Mouse (Mus musculus): ENCODE measurements at regions not wholly inside any gene's neighbourhood (a gene's known extent, or its start where the extent isn't known, plus 50 kb on each side); places are given as distances from the start of the nearest gene placed in this dataset.
"Not testable (repeated sequence)": the region's sequence is repeated elsewhere in the genome, so short reads cannot be mapped to it uniquely, and the experiment has no call there.

DNA sequence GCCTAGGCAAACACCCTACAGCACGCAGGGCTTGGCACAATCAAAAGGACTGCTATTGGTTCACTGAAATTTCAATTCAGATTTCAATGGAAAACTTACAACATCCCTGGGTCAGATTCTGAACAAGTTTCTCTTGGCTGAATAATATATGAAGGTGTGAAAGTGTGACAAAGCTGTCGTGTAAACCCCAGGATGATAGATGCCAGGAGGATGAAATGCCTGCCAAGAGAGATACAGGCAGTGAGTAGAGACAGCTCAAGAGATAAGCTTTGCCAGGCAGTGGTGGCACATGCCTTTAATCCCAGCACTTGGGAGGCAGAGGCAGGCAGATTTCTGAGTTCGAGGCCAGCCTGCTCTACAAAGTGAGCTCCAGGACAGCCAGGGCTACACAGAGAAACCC lies 159.7 kb upstream of the Oprm1 start:
- not testable (repeated sequence) for DNase-seq (ENCODE audit: low spot score)

DNA sequence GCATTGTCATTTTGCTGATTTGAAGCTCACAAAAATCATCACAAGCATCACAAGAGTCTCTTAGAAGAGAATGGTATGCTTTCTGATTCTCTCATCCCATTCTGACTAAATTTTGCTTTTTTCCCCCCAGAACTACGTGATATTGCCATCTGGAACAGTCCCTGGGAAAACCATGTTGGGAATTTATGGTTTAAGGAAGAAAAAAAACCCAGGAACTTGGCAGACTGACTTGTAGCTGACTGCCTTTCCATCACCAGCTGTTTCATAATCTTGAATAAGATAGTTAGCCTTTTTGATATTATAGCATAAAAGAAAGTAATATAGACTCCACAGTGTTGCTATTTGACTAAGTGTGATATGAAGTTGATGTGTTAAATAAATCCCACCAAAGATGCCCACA lies 110.7 kb upstream of the Oprm1 start:
- no peak for DNase-seq (ENCODE audit: low spot score)

DNA sequence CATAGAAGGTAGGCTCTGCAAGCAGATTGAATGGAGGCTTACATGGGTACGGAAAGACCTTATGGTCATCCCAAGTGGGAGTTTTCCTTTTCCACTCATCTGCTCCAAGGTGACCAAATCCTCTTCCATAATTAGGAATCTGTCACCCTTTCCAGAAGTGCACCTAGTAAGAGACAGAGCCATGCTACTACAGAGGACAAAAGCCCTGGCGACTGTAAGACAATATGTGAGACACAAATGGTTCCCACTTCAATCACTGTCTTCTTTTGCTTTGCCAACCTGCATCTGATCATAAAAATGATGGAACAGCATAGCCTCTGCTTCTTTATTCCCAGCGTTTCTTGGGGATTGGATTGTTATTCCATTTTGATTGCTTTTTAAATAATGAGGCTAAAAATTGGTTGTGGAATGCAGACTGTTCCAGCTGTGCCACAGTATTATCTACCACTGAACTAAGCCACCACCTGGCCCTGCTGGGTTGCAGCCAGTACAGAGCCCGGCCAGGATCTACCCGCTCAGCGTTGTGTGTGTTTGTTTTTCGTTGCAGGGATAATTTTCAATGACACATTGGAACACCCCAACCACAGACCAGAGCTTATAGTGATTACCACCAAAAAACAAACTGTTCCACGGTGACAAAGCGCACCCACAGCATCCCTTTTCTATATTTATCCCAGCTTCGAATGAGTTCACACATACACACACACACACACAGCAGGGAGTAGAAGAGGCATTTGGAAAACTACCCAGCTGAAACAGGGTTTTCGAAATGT lies 72.8 kb upstream of the Oprm1 start:
- DNase-seq (ENCODE audit: low spot score): no peak

DNA sequence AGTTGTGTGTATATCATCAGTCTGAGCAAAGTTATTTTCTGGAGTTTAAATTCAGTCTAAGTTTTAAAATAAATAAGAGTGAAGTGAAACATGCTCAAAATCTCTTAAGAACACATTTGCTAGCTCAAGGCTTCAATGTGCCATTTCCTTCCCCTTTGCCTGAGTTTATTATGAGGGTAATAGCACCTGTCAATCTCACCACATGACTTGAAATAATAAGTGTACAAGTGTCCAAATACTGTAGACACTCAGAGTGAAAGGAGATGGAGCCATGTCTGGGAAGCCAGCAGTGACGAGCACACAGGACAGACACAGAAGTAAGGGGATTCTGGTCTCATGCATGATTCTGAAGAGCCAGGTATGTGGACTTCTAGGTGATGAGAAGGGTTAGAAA lies 72.2 kb upstream of the Oprm1 start:
- no peak for DNase-seq (ENCODE audit: low spot score)
